Mouse (Mus musculus) liver, adult 2 months (tissue): ENCODE results near the gene Adamts12. TPM values are rescaled to one million over a fixed set of nuclear protein-coding genes. Genes with fewer than 3 reads are reported as not detected.

Experiments used
- DNase-seq: peaks from one replicate; pipeline ENCODE4 v3.0.0-alpha.2; 2011; ENCODE audit warnings: low read depth, low spot score; ENCODE audit errors: extremely low read depth
- H3K27ac ChIP-seq: fragments of 200-500 bp; replicated peaks from 2 replicates; pipeline ENCODE4 v1.5.1; 2012; ENCODE audit warnings: low read depth, mild to moderate bottlenecking, control low read depth, inconsistent platforms, low read length; ENCODE audit not compliant: insufficient read depth
- H3K27me3 ChIP-seq: fragments of 200-500 bp; 2 replicates; pipeline ENCODE4 v1.6.1; 2012; ENCODE audit warnings: mild to moderate bottlenecking, moderate library complexity, low read length, inconsistent platforms; ENCODE audit not compliant: control insufficient read depth, insufficient read depth
- H3K36me3 ChIP-seq: fragments of 200-500 bp; 2 replicates; pipeline ENCODE4 v1.6.1; 2012; ENCODE audit warnings: low read length, inconsistent platforms; ENCODE audit not compliant: control insufficient read depth, insufficient read depth
- H3K4me1 ChIP-seq: fragments of 200-500 bp; 2 replicates; pipeline ENCODE4 v1.6.1; 2011; ENCODE audit warnings: low read length; ENCODE audit not compliant: control insufficient read depth, insufficient read depth
- H3K4me3 ChIP-seq: fragments of 200-500 bp; 2 replicates; pipeline ENCODE4 v1.5.1; 2011; ENCODE audit warnings: low read depth, mild to moderate bottlenecking, control low read depth, low read length, moderate library complexity; ENCODE audit not compliant: insufficient read depth
- H3K79me2 ChIP-seq: fragments of 200-500 bp; 2 replicates; pipeline ENCODE4 v1.6.1; 2012; ENCODE audit warnings: inconsistent platforms, mild to moderate bottlenecking, low read length, moderate library complexity; ENCODE audit not compliant: control insufficient read depth, insufficient read depth
- H3K9ac ChIP-seq: fragments of 200-500 bp; 2 replicates; pipeline ENCODE4 v1.6.1; 2012; ENCODE audit warnings: low read depth, mild to moderate bottlenecking, control low read depth, inconsistent platforms, low read length
- CTCF ChIP-seq: fragments of 200-500 bp; IDR thresholded peaks from 2 replicates; pipeline ENCODE4 v1.5.1; 2011; ENCODE audit warnings: low read depth, low read length, control low read depth
- POLR2A ChIP-seq: fragments of 200-500 bp; IDR thresholded peaks from 2 replicates; pipeline ENCODE4 v1.6.1; 2011; ENCODE audit warnings: low read length, control low read depth; ENCODE audit not compliant: insufficient read depth; ENCODE audit errors: extremely low read depth
- WGBS: fragments of 180-500 bp; shearing (Covaris S2); methylation state at CpG from one replicate; pipeline ENCODE4 v1.1.7; 2018; 5-methylcytosine and 5-hydroxymethylcytosine counted together
- polyA plus RNA-seq: library from polyadenylated mRNA; depleted of rRNA; stranded (reverse); fragments of >200 nt; gene quantifications from 2 replicates; pipeline ENCODE4 v1.2.3, GENCODE M21; 2012
- total RNA-seq: library from RNA; depleted of rRNA; stranded (reverse); fragments of >200 nt; gene quantifications from 2 replicates; pipeline ENCODE4 v1.2.3, GENCODE M21; 2014

The Adamts12 gene
- total and polyA plus RNA-seq, 2 experiments = 0.07 to 0.37 TPM

GRCm38 (mm10) chr15:11179751-11180169 is 115.2 kb downstream of the Adamts12 start:
- TF ChIP-seq CTCF = no peak
- TF ChIP-seq POLR2A = no peak
- no peak overlapping the region for H3K27ac ChIP-seq
- peaks cover 16% of the 10 kb centered on the region for H3K27me3 ChIP-seq
- 76% methylated on average over 2 of the region's 2 CpGs for WGBS
- H3K79me2 ChIP-seq = no peaks in the 10 kb centered on the region
- no peaks in the 10 kb centered on the region for H3K4me1 ChIP-seq
- H3K9ac ChIP-seq = no peak overlapping the region
- no peak overlapping the region for H3K4me3 ChIP-seq
- no peak for DNase-seq
- no peaks in the 10 kb centered on the region for H3K36me3 ChIP-seq

DNA sequence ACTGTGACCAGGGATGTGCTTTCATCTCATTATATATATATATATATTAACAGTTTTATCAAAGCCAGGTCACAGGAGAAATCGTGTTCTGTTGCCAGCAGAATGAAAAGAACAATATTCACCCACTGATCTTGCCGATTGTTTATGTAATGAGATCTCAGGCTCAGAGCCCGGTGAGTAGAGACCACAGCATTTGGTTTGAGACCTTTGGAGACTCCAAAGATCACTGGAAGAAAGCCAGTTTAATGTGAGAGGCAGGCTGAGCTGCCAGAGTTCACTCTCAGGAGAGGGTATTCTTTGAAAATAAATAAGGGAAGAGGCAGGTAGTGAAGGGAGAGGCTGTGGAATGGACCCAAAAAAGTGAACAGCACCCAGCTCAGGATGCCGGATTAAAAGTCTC is 122.1 kb downstream of the Adamts12 start:
- peaks cover 10% of the 10 kb centered on the region; the same call in 1 of the 2 replicates for H3K4me1 ChIP-seq
- DNase-seq = peak; percentile 61

GRCm38 (mm10) chr15:11190447-11190846 is 125.9 kb downstream of the Adamts12 start:
- H3K36me3 ChIP-seq = no peaks in the 10 kb centered on the region
- no peak overlapping the region for H3K4me3 ChIP-seq
- no peaks in the 10 kb centered on the region for H3K79me2 ChIP-seq
- TF ChIP-seq CTCF (no peak), POLR2A (no peak)
- H3K4me1 ChIP-seq = peaks cover 10% of the 10 kb centered on the region; the same call in 1 of the 2 replicates
- WGBS = 49% methylated on average over 4 of the region's 4 CpGs
- H3K9ac ChIP-seq = no peak overlapping the region
- peaks cover 4% of the 10 kb centered on the region; the same call in 1 of the 2 replicates for H3K27me3 ChIP-seq
- peak; percentile 97 for DNase-seq
- no peak overlapping the region for H3K27ac ChIP-seq

More for the DNA sequence above, 122.1 kb downstream of the Adamts12 start:
- H3K79me2 ChIP-seq = no peaks in the 10 kb centered on the region
- H3K27ac ChIP-seq = no peak overlapping the region
- TF ChIP-seq CTCF (no peak), POLR2A (no peak)
- no peaks in the 10 kb centered on the region for H3K36me3 ChIP-seq
- 21% methylated on average over 4 of the region's 4 CpGs for WGBS
- H3K9ac ChIP-seq = no peak overlapping the region
- H3K27me3 ChIP-seq = peaks cover 9% of the 10 kb centered on the region; the same call in 1 of the 2 replicates
- no peak overlapping the region for H3K4me3 ChIP-seq

DNA sequence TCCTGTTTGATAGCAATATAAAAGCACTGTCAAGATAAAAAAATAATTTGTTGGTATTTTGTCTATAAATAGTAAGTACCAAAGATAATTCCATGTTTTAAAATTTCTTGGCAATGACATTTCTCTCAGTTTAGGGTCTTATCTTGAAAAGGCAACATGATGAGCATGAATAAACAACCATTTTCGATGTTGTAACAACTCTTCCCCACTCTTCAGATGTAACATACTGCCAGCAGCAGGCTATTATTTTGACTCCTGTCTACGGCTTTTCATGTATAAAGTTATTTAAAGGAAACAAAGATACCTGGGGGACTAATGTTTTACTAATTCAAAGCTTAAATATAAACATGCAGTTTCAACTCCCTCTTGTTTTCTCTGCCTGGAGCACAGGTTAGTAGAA is 128.2 kb downstream of the Adamts12 start:
- 56% methylated on average over 2 of the region's 2 CpGs for WGBS
- Histone ChIP-seq H3K79me2 (no peaks in the 10 kb centered on the region), H3K9ac (no peak overlapping the region), H3K27me3 (peaks cover 4% of the 10 kb centered on the region; the same call in 1 of the 2 replicates), H3K36me3 (no peaks in the 10 kb centered on the region), H3K27ac (no peak overlapping the region), H3K4me1 (peaks cover 8% of the 10 kb centered on the region; the same call in 1 of the 2 replicates), H3K4me3 (no peak overlapping the region)
- TF ChIP-seq CTCF (no peak), POLR2A (no peak)
- no peak for DNase-seq

GRCm38 (mm10) chr15:11197051-11197450 is 132.5 kb downstream of the Adamts12 start:
- Histone ChIP-seq H3K27ac (no peak overlapping the region), H3K27me3 (peaks cover 12% of the 10 kb centered on the region; the same call in 1 of the 2 replicates), H3K9ac (no peak overlapping the region), H3K4me3 (no peak overlapping the region), H3K4me1 (peaks cover 2% of the 10 kb centered on the region; the same call in 1 of the 2 replicates), H3K36me3 (no peaks in the 10 kb centered on the region), H3K79me2 (no peaks in the 10 kb centered on the region)
- WGBS = 82% methylated on average over 6 of the region's 6 CpGs
- TF ChIP-seq POLR2A (no peak), CTCF (no peak)
- no peak for DNase-seq

GRCm38 (mm10) chr15:11198246-11198795 is 133.7 kb downstream of the Adamts12 start:
- H3K9ac ChIP-seq = no peak overlapping the region
- no peak overlapping the region for H3K4me3 ChIP-seq
- no peak overlapping the region for H3K27ac ChIP-seq
- peak; percentile 90 for DNase-seq
- peaks cover 2% of the 10 kb centered on the region; the same call in 1 of the 2 replicates for H3K4me1 ChIP-seq
- TF ChIP-seq POLR2A = no peak
- TF ChIP-seq CTCF = no peak
- H3K27me3 ChIP-seq = peaks cover 17% of the 10 kb centered on the region; the same call in 1 of the 2 replicates
- no peaks in the 10 kb centered on the region for H3K36me3 ChIP-seq
- no peaks in the 10 kb centered on the region for H3K79me2 ChIP-seq
- WGBS = 60% methylated on average over 7 of the region's 7 CpGs
